Mouse (Mus musculus): ENCODE data around the gene Tssk1. TPM values are rescaled to one million over a fixed set of nuclear protein-coding genes. Genes with fewer than 3 reads are reported as not detected.
A peak's percentile ranks its signal among the peaks of the same experiment; 100 is the strongest.

Gene Tssk1
- polyA plus RNA-seq, 2 experiments = 0.04 TPM; not detected in 1

DNA sequence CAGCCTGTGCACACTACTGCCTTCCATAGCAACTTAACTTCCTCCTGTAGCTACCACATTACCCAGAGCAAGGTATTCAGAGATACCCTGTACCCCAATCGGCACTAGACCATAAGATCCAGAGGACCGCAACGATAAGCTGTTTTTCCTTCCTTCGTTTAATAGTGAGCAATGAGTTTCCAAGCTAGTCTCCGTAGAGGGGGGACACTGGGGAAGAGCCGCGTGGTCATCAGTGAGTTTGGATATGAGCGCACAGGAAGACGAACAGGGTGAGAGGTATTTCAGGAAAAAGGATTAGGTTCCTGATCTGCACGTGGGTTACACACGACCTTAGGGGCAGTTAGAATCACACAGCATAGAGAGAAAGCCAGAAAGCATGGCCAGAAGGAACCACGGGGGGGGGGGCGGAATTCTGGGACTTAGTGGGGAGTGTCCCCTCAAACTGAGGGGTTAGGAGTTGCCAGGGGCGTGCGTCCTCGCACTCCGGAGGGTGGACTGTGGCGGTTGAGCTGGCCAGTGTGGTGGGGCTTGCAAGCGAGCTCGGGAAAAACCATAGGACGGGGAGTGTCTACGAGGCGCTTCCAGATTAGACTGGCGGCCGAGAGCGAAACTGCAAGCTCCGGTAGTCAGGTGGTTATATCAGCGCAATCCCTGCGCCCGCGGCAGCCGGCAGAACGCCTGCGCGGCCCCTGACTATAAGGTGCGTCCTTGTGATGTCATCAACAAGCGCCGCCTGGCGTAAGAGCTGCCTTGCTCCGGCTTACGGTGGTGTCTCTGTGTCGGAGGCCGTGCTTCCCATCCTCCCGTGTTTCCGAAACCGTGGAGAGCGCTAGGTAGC, 27.5 kb downstream of the Tssk1 start:
- Histone ChIP-seq H3K4me1 (ENCODE audit: control insufficient read depth, insufficient read depth, low read length) (peaks cover 7% of the 10 kb centered on the region), H3K4me2 (replicated peaks; ENCODE audit: low read depth, low read length, severe bottlenecking) (peak overlapping the region; percentile 73), H3K9ac (ENCODE audit: low read depth, low read length, severe bottlenecking) (peak overlapping the region; percentile 83), H3K27ac (replicated peaks; ENCODE audit: low read depth, low read length) (peak overlapping the region; percentile 67), H3K27me3 (ENCODE audit: control insufficient read depth, insufficient read depth, low read length) (peaks cover 20% of the 10 kb centered on the region), H3K4me3 (replicated peaks; ENCODE audit: low read length) (peak overlapping the region; percentile 75), H3K36me3 (ENCODE audit: control insufficient read depth, insufficient read depth, low read length) (peaks cover 14% of the 10 kb centered on the region), H3K9me3 (ENCODE audit: control insufficient read depth, low read length) (no peaks in the 10 kb centered on the region)
- ATAC-seq (ENCODE audit: low FRiP score, low read depth) (peak; percentile 99), DNase-seq (ENCODE audit: low spot score) (peak; percentile 98)
- peak; percentile 89; the same call in 1 of the 2 replicates for TF ChIP-seq POLR2A (IDR thresholded peaks at IDR 0.05; ENCODE audit: borderline replicate concordance, extremely low read depth, insufficient read depth, insufficient read length)
- 3% methylated on average over 45 of the region's 47 CpGs for WGBS

DNA sequence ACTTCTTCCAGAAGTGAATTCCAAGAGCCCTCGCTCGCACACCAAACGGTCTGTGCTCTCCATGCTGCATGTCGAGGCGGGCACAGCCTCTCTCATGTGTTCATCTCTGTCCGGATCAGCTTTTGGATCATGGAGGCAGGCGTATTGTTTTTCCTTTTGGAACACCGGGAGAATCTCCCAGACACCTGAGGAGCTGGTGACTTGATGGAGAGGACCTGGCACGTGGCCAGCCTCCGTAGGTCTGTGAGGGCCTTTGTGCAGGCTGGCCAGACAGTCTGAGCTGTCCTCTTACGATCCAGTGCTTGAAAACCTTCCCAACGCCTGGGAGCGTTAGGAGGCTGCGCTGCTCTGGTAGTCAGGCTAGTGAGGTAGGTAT, 28.1 kb downstream of the Tssk1 start:
- DNase-seq (ENCODE audit: low spot score) (no peak), ATAC-seq (ENCODE audit: low FRiP score, low read depth) (peak; percentile 24)
- H3K9me3 ChIP-seq (ENCODE audit: control insufficient read depth, low read length) = no peaks in the 10 kb centered on the region
- peak overlapping the region; percentile 75 for H3K4me3 ChIP-seq (replicated peaks; ENCODE audit: low read length)
- no peak for TF ChIP-seq POLR2A (IDR thresholded peaks at IDR 0.05; ENCODE audit: borderline replicate concordance, extremely low read depth, insufficient read depth, insufficient read length)
- H3K27me3 ChIP-seq (ENCODE audit: control insufficient read depth, insufficient read depth, low read length) = peaks cover 15% of the 10 kb centered on the region
- under 1% methylated on average over 14 of the region's 14 CpGs for WGBS
- peak overlapping the region; percentile 67 for H3K27ac ChIP-seq (replicated peaks; ENCODE audit: low read depth, low read length)
- H3K36me3 ChIP-seq (ENCODE audit: control insufficient read depth, insufficient read depth, low read length) = peaks cover 14% of the 10 kb centered on the region
- H3K4me1 ChIP-seq (ENCODE audit: control insufficient read depth, insufficient read depth, low read length) = peaks cover 7% of the 10 kb centered on the region
- peak overlapping the region; percentile 73 for H3K4me2 ChIP-seq (replicated peaks; ENCODE audit: low read depth, low read length, severe bottlenecking)
- peak overlapping the region; percentile 83 for H3K9ac ChIP-seq (ENCODE audit: low read depth, low read length, severe bottlenecking)

DNA sequence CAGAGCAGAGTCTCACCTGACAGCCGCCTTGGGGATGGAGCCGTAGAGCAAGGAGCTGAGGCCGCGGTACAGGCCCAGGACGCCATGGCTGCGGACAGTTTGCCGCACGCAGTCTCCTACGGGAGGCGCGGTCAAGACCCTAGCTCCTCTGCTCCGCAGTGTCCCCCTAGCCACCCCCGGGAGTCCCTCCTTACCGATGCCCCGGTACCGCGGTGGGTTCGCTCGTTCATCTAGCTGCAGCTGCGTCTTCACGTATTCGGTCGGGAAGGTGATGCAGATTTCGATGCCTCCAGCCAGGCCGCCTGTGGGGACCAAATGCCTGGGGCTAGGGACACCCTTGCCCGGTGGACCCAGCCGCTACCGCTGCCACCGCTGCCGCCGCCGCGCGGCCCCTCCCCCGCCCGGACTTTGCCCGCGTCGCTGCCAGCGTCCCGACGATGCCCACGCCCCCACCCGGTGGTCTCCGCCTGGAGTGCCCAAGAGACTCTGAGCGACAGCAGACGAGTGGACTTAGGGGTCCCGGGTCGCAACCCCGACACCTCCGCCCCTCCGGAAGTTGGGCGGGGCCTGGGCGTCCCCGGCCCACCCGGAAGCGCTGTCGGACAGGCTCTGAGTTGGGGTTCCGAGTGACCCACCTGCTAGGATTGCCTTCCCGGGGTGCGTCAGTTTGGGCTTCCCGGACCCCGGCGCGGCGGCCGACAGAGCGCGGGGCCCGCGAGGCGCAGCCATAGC, 33.5 kb downstream of the Tssk1 start:
- DNase-seq (ENCODE audit: low spot score) = no peak
- Histone ChIP-seq H3K9ac (ENCODE audit: low read depth, low read length, severe bottlenecking) (peak overlapping the region; percentile 80), H3K4me2 (replicated peaks; ENCODE audit: low read depth, low read length, severe bottlenecking) (peak overlapping the region; percentile 97), H3K27me3 (ENCODE audit: control insufficient read depth, insufficient read depth, low read length) (no peaks in the 10 kb centered on the region), H3K4me3 (replicated peaks; ENCODE audit: low read length) (peak overlapping the region; percentile 88), H3K27ac (replicated peaks; ENCODE audit: low read depth, low read length) (peak overlapping the region; percentile 56), H3K9me3 (ENCODE audit: control insufficient read depth, low read length) (no peaks in the 10 kb centered on the region), H3K4me1 (ENCODE audit: control insufficient read depth, insufficient read depth, low read length) (peaks cover 2% of the 10 kb centered on the region), H3K36me3 (ENCODE audit: control insufficient read depth, insufficient read depth, low read length) (peaks cover 14% of the 10 kb centered on the region)
- WGBS = 0% methylated on average over 57 of the region's 72 CpGs
- peak; percentile 66 for ATAC-seq (ENCODE audit: low FRiP score, low read depth)
- no peak for TF ChIP-seq POLR2A (IDR thresholded peaks at IDR 0.05; ENCODE audit: borderline replicate concordance, extremely low read depth, insufficient read depth, insufficient read length)

DNA sequence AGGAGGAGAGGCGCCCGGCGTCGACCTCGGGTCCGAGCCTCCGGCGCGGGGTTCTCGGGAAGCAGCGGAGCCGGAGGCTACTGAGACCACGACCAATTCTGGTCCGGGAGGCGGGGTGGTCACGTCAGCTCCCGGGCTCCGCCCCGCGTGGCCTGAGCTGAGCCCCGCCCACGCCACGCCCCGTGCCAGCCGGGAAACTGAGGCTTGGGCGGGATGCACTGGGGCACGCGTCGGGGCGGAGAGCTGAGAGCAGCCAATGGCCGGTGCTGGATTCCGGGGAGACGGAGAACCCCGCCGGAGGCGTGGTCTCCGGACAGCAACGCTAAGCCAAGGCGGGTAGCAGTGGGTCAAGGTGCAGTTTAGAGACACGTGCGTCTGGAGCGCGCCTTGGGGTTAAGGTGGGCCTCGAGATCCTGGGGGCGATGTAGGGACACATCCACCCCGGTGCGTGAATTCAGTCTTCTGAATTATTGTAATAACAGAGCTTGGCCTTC, 34.1 kb downstream of the Tssk1 start, which contains the start of gene Slc25a1:
TSS of gene Slc25a1 (minus strand) at position 133 of the 494 bp plus-strand sequence.
- H3K9ac ChIP-seq (ENCODE audit: low read depth, low read length, severe bottlenecking) = peak within 1 kb of the TSS; percentile 80
- no peak for TF ChIP-seq POLR2A (IDR thresholded peaks at IDR 0.05; ENCODE audit: borderline replicate concordance, extremely low read depth, insufficient read depth, insufficient read length)
- peak within 1 kb of the TSS; percentile 97 for H3K4me2 ChIP-seq (replicated peaks; ENCODE audit: low read depth, low read length, severe bottlenecking)
- ATAC-seq (ENCODE audit: low FRiP score, low read depth) (peak; percentile 79), DNase-seq (ENCODE audit: low spot score) (peak; percentile 60)
- no peaks in the 10 kb centered on the region for H3K27me3 ChIP-seq (ENCODE audit: control insufficient read depth, insufficient read depth, low read length)
- H3K4me3 ChIP-seq (replicated peaks; ENCODE audit: low read length) = peak within 1 kb of the TSS; percentile 88
- WGBS = under 1% methylated on average over 37 of the region's 47 CpGs
- H3K27ac ChIP-seq (replicated peaks; ENCODE audit: low read depth, low read length) = peak within 1 kb of the TSS; percentile 56
- H3K4me1 ChIP-seq (ENCODE audit: control insufficient read depth, insufficient read depth, low read length) = no peaks in the 10 kb centered on the region
- H3K9me3 ChIP-seq (ENCODE audit: control insufficient read depth, low read length) = no peaks in the 10 kb centered on the region
- peaks cover 14% of the 10 kb centered on the region for H3K36me3 ChIP-seq (ENCODE audit: control insufficient read depth, insufficient read depth, low read length)

DNA sequence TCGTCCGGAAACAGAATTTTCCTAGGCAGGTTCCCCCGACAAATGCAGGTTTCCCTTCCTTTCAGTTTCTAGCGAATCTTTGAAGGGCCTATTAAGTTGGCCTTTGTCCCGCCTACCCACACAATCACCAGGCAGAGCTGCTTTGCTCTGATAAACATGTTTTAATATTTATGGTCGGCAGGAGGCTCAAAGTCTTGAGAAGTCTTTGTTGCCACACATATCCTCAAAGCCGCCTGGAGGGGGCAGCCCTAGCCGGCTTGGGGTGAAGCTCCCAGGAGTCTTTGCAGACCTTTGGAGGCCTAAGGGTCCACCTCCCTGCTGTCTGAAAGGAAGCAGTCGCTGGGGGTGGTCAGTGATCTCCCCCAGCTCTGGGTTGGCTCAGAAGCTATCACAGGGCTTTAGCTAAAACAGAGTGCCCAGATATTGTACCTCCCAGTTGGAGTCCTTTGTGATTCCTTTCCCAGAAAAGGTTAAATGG, 34.6 kb downstream of the Tssk1 start:
- Histone ChIP-seq H3K4me3 (replicated peaks; ENCODE audit: low read length) (peak overlapping the region; percentile 88), H3K4me1 (ENCODE audit: control insufficient read depth, insufficient read depth, low read length) (no peaks in the 10 kb centered on the region), H3K9ac (ENCODE audit: low read depth, low read length, severe bottlenecking) (peak overlapping the region; percentile 80), H3K36me3 (ENCODE audit: control insufficient read depth, insufficient read depth, low read length) (peaks cover 14% of the 10 kb centered on the region), H3K27me3 (ENCODE audit: control insufficient read depth, insufficient read depth, low read length) (no peaks in the 10 kb centered on the region), H3K4me2 (replicated peaks; ENCODE audit: low read depth, low read length, severe bottlenecking) (peak overlapping the region; percentile 97), H3K27ac (replicated peaks; ENCODE audit: low read depth, low read length) (peak overlapping the region; percentile 56; the same call in 1 of the 2 replicates), H3K9me3 (ENCODE audit: control insufficient read depth, low read length) (no peaks in the 10 kb centered on the region)
- no peak for TF ChIP-seq POLR2A (IDR thresholded peaks at IDR 0.05; ENCODE audit: borderline replicate concordance, extremely low read depth, insufficient read depth, insufficient read length)
- ATAC-seq (ENCODE audit: low FRiP score, low read depth) (peak; percentile 31), DNase-seq (ENCODE audit: low spot score) (peak; percentile 77)
- 0% methylated on average over 9 of the region's 9 CpGs for WGBS

Data from limb, embryonic 14.5 days (tissue).